Mouse (Mus musculus) midbrain, embryonic 13.5 days (tissue): Measurements from ENCODE around the gene Ubn1. TPM values are rescaled to one million over a fixed set of nuclear protein-coding genes. Genes with fewer than 3 reads are reported as not detected.

Experiments used
- ATAC-seq: fragments of 200-750 bp; cut with Nextera tagmentation; 2 replicates; pipeline ENCODE4 v1.8.0; 2017; ENCODE audit warnings: mild to moderate bottlenecking, moderate TSS enrichment, moderate library complexity
- H3K27ac ChIP-seq: fragments of 300-500 bp; sonication (generic); 2 replicates; pipeline ENCODE4 v1.5.1; 2015; ENCODE audit warnings: inconsistent platforms, mild to moderate bottlenecking, moderate library complexity
- H3K27me3 ChIP-seq: fragments of 300-500 bp; sonication (generic); 2 replicates; pipeline ENCODE4 v1.6.1; 2015; ENCODE audit warnings: mild to moderate bottlenecking, inconsistent platforms
- H3K36me3 ChIP-seq: fragments of 300-500 bp; sonication (generic); 2 replicates; pipeline ENCODE4 v1.6.1; 2015; ENCODE audit warnings: mild to moderate bottlenecking, inconsistent platforms
- H3K4me1 ChIP-seq: fragments of 300-500 bp; sonication (generic); replicated peaks from 2 replicates; pipeline ENCODE4 v1.6.1; 2015; ENCODE audit warnings: inconsistent platforms
- H3K4me2 ChIP-seq: fragments of 300-500 bp; sonication (generic); replicated peaks from 2 replicates; pipeline ENCODE4 v1.6.1; 2015; ENCODE audit warnings: moderate library complexity, mild to moderate bottlenecking, inconsistent platforms
- H3K4me3 ChIP-seq: fragments of 300-500 bp; sonication (generic); replicated peaks from 2 replicates; pipeline ENCODE4 v1.5.1; 2015; ENCODE audit warnings: mild to moderate bottlenecking, inconsistent platforms
- H3K9ac ChIP-seq: fragments of 300-500 bp; sonication (generic); replicated peaks from 2 replicates; pipeline ENCODE4 v1.6.1; 2015; ENCODE audit warnings: mild to moderate bottlenecking, inconsistent platforms
- H3K9me3 ChIP-seq: fragments of 300-500 bp; sonication (generic); 2 replicates; pipeline ENCODE4 v1.6.1; 2016; ENCODE audit warnings: mild to moderate bottlenecking, inconsistent platforms
- WGBS: fragments of 180-500 bp; shearing (Covaris S2); methylation state at CpG from one replicate; pipeline ENCODE4 v1.1.7; 2015; 5-methylcytosine and 5-hydroxymethylcytosine counted together
- polyA plus RNA-seq: library from polyadenylated mRNA; unstranded; fragments of >200 nt; fragmentation: Nextera tagmentation; extraction: Ambion mirVana; gene quantifications from 2 replicates; pipeline ENCODE4 v1.2.1, GENCODE M21; 2015

Ubn1 gene
- 17.6 and 19.6 TPM in 2 replicates for polyA plus RNA-seq

GRCm38 (mm10) chr16:5049774-5050234 is at the start of gene Ubn1, which contains the start of gene Glyr1:
Ubn1 (plus strand) TSS chr16:5050057.
Glyr1 (minus strand) TSS chr16:5049863.
- peak; percentile 98 for ATAC-seq
- peak within 1 kb of the TSS; percentile 96 for H3K9ac ChIP-seq
- peaks cover 31% of the 10 kb centered on the region for H3K36me3 ChIP-seq
- peak within 1 kb of the TSS; percentile 96 for H3K27ac ChIP-seq
- H3K9me3 ChIP-seq = no peaks in the 10 kb centered on the region
- peak within 1 kb of the TSS; percentile 97 for H3K4me2 ChIP-seq
- H3K4me1 ChIP-seq = peaks cover 41% of the 10 kb centered on the region
- no peaks in the 10 kb centered on the region for H3K27me3 ChIP-seq
- peak within 1 kb of the TSS; percentile 81 for H3K4me3 ChIP-seq
- WGBS = under 1% methylated on average over 55 of the region's 56 CpGs

GRCm38 (mm10) chr16:5000611-5001010 is 49.2 kb upstream of the Ubn1 start:
- Histone ChIP-seq H3K9ac (no peak overlapping the region), H3K4me2 (no peak overlapping the region), H3K36me3 (no peaks in the 10 kb centered on the region), H3K27ac (no peak overlapping the region), H3K4me3 (no peak overlapping the region), H3K4me1 (no peaks in the 10 kb centered on the region), H3K9me3 (no peaks in the 10 kb centered on the region), H3K27me3 (no peaks in the 10 kb centered on the region)
- no peak for ATAC-seq
- 70% methylated on average over 3 of the region's 3 CpGs for WGBS

GRCm38 (mm10) chr16:5007067-5007466 is 42.8 kb upstream of the Ubn1 start, which contains the start of gene Smim22:
Smim22 (plus strand) TSS chr16:5007288.
- 50% methylated on average over 5 of the region's 5 CpGs for WGBS

GRCm38 (mm10) chr16:5007492-5007891 is 42.4 kb upstream of the Ubn1 start:
- Histone ChIP-seq H3K4me1 (peaks cover 20% of the 10 kb centered on the region), H3K27me3 (no peaks in the 10 kb centered on the region), H3K9ac (no peak overlapping the region), H3K36me3 (peaks cover 22% of the 10 kb centered on the region), H3K27ac (no peak overlapping the region), H3K4me3 (no peak overlapping the region), H3K9me3 (no peaks in the 10 kb centered on the region), H3K4me2 (no peak overlapping the region)
- no peak for ATAC-seq
- WGBS = 61% methylated on average over 6 of the region's 6 CpGs

More at GRCm38 (mm10) chr16:5007067-5007466, 42.8 kb upstream of the Ubn1 start, which contains the start of gene Smim22:
- no peak within 1 kb of the TSS for H3K27ac ChIP-seq
- no peak for ATAC-seq
- peaks cover 16% of the 10 kb centered on the region for H3K4me1 ChIP-seq
- H3K27me3 ChIP-seq = no peaks in the 10 kb centered on the region
- H3K4me2 ChIP-seq = no peak within 1 kb of the TSS
- H3K9me3 ChIP-seq = no peaks in the 10 kb centered on the region
- no peak within 1 kb of the TSS for H3K4me3 ChIP-seq
- no peak within 1 kb of the TSS for H3K9ac ChIP-seq
- peaks cover 22% of the 10 kb centered on the region for H3K36me3 ChIP-seq

- Histone ChIP-seq H3K4me2 (no peak overlapping the region), H3K27me3 (no peaks in the 10 kb centered on the region), H3K27ac (no peak overlapping the region), H3K9me3 (no peaks in the 10 kb centered on the region), H3K4me3 (no peak overlapping the region), H3K9ac (no peak overlapping the region), H3K4me1 (peaks cover 26% of the 10 kb centered on the region), H3K36me3 (peaks cover 22% of the 10 kb centered on the region)
- ATAC-seq = no peak
- WGBS = 85% methylated on average over 12 of the region's 12 CpGs
These were observed 41.8 kb upstream of the Ubn1 start for GRCm38 (mm10) chr16:5008076-5008475.

GRCm38 (mm10) chr16:5010371-5010935 is 39.4 kb upstream of the Ubn1 start:
- Histone ChIP-seq H3K36me3 (peaks cover 34% of the 10 kb centered on the region), H3K9ac (no peak overlapping the region), H3K4me3 (no peak overlapping the region), H3K4me1 (peaks cover 26% of the 10 kb centered on the region), H3K27ac (no peak overlapping the region), H3K27me3 (no peaks in the 10 kb centered on the region), H3K4me2 (no peak overlapping the region), H3K9me3 (no peaks in the 10 kb centered on the region)
- 87% methylated on average over 10 of the region's 10 CpGs for WGBS
- ATAC-seq = no peak

- no peak for ATAC-seq
- H3K9ac ChIP-seq = no peak overlapping the region
- H3K27ac ChIP-seq = no peak overlapping the region
- H3K4me1 ChIP-seq = peaks cover 26% of the 10 kb centered on the region
- H3K9me3 ChIP-seq = no peaks in the 10 kb centered on the region
- no peak overlapping the region for H3K4me3 ChIP-seq
- whole genome bisulfite sequencing = 97% methylated on average over 7 of the region's 7 CpGs
- no peaks in the 10 kb centered on the region for H3K27me3 ChIP-seq
- peaks cover 43% of the 10 kb centered on the region for H3K36me3 ChIP-seq
- no peak overlapping the region for H3K4me2 ChIP-seq
These were observed 38.6 kb upstream of the Ubn1 start for GRCm38 (mm10) chr16:5011285-5011684.

GRCm38 (mm10) chr16:5012036-5013005 is 37.5 kb upstream of the Ubn1 start:
- ATAC-seq = no peak
- peaks cover 26% of the 10 kb centered on the region for H3K4me1 ChIP-seq
- peak overlapping the region; percentile 68 for H3K4me3 ChIP-seq
- H3K27me3 ChIP-seq = no peaks in the 10 kb centered on the region
- H3K27ac ChIP-seq = peak overlapping the region; percentile 82
- H3K36me3 ChIP-seq = peaks cover 53% of the 10 kb centered on the region
- peak overlapping the region; percentile 78 for H3K4me2 ChIP-seq
- H3K9ac ChIP-seq = peak overlapping the region; percentile 78
- H3K9me3 ChIP-seq = no peaks in the 10 kb centered on the region
- WGBS = 57% methylated on average over 13 of the region's 13 CpGs

DNA sequence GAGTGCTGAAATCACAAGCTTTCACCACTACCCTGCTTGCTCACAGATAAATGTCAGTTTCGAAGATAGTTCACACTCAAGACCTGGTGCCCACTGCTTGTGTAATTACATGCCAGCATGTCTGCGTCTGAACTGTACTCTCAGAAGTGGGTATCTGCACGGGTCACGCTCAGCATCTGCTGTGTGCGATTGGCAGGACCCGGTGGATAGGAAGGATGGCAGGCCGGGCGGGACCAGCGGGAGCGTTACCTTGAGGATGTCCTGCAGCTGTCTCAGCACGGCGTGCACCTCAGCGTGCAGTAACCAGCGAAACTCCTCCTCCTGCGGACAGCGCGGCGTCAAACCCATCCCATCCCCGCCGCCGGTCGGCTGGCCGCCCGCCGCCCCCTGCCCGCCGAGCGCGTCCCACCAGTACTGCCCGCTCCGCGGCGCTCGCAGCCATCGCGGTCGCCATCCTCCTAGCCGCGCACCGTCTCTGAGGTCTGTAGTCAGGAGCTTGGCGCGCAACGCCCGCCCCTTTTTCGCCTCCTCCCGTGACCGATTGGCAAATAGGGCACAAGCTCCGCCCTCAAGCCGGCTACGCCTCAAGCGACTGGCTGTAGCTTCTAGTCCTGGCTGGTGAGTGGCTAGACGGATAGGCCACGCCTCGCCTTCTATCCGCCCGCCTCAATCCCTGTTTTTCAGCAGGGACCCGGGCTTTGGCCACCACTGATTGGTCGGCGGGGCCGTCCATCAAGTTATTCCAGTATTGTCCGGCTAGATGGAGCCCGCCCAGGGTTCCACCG is 36.6 kb upstream of the Ubn1 start, which contains the start of gene Rogdi:
Rogdi (minus strand) TSS at position 500 of the 785 bp plus-strand sequence.
- H3K4me2 ChIP-seq = peak within 1 kb of the TSS; percentile 78
- no peaks in the 10 kb centered on the region for H3K9me3 ChIP-seq
- H3K27me3 ChIP-seq = no peaks in the 10 kb centered on the region
- H3K9ac ChIP-seq = peak within 1 kb of the TSS; percentile 78
- peaks cover 62% of the 10 kb centered on the region for H3K36me3 ChIP-seq
- ATAC-seq = peak; percentile 99
- H3K27ac ChIP-seq = peak within 1 kb of the TSS; percentile 82
- H3K4me3 ChIP-seq = peak within 1 kb of the TSS; percentile 68
- H3K4me1 ChIP-seq = peaks cover 26% of the 10 kb centered on the region
- under 1% methylated on average over 62 of the region's 63 CpGs for WGBS

DNA sequence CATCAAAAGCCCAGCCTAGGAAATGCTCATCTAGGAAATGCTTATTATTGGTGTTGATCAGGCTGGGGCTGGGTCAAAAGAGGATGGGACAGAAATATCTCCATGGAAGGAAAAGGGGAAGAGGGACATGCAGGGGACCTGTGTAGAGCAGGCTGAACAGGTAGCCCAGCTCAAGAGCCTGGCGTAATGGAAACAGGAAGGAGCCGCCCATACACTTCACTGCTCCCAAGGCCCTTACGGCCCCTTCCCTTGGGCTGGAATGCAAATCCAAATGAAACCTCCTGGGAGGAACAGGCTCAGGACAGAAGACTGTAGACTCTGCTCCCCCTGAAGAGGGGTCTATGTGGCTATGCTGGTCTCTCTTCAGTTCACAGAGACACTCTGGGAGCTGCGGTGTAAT is 35.3 kb upstream of the Ubn1 start:
- no peak overlapping the region for H3K4me2 ChIP-seq
- H3K9me3 ChIP-seq = no peaks in the 10 kb centered on the region
- no peaks in the 10 kb centered on the region for H3K27me3 ChIP-seq
- WGBS = 96% methylated on average over 4 of the region's 4 CpGs
- H3K4me1 ChIP-seq = peaks cover 26% of the 10 kb centered on the region
- H3K9ac ChIP-seq = no peak overlapping the region
- H3K36me3 ChIP-seq = peaks cover 65% of the 10 kb centered on the region
- no peak overlapping the region for H3K4me3 ChIP-seq
- no peak for ATAC-seq
- no peak overlapping the region; the same call in 1 of the 2 replicates for H3K27ac ChIP-seq

DNA sequence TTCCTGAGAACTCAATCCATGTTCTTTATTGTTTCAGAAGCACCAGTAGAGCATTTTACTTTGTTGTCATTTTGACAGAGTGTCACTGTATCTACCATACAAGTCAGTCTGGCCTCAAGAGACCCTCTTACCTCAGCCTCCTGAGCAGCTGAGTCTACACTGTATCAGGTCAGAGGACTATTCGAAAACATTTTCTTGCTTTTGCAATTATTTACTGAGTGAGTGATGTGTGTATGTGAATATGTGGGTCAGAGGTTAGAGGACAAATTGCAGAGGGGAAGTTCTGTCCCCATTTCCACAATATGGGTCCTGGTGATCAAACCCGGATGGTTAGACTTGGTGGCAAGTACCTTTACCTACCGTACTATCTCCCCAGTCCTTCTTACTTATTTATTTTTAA is 25.8 kb upstream of the Ubn1 start:
- Histone ChIP-seq H3K36me3 (peaks cover 97% of the 10 kb centered on the region), H3K9ac (no peak overlapping the region), H3K4me1 (no peaks in the 10 kb centered on the region), H3K27me3 (no peaks in the 10 kb centered on the region), H3K4me3 (no peak overlapping the region), H3K4me2 (no peak overlapping the region), H3K27ac (no peak overlapping the region), H3K9me3 (no peaks in the 10 kb centered on the region)
- 97% methylated on average over 3 of the region's 3 CpGs for WGBS
- ATAC-seq = no peak
